Mouse (Mus musculus) CH12F3 (cell line): ENCODE results near the gene Magi1.
"Not testable (repeated sequence)": the region's sequence is repeated elsewhere in the genome, so short reads cannot be mapped to it uniquely, and the experiment has no call there.

ENCODE experiments used
- in situ Hi-C: fragments of 300-500 bp; cut with MboI; formaldehyde crosslinking; loops from 2 replicates; pipeline ENCODE4 v1.14.3; 2020; ENCODE audit warnings: low sequenced_read_pairs

Magi1 gene

GRCm38 (mm10) chr6:93715181-93716180 lies 568.2 kb downstream of the Magi1 start:
- in situ Hi-C loops, result no loop called here

GRCm38 (mm10) chr6:93704350-93704749 lies 579.4 kb downstream of the Magi1 start:
- in situ Hi-C loops, result no loop called here

GRCm38 (mm10) chr6:93699436-93699835 lies 584.3 kb downstream of the Magi1 start:
- in situ Hi-C loops, result no loop called here

- in situ Hi-C loops, result no loop called here
Observed at GRCm38 (mm10) chr6:93697956-93698355, 585.8 kb downstream of the Magi1 start.

GRCm38 (mm10) chr6:93678766-93679165 lies 605.0 kb downstream of the Magi1 start:
- in situ Hi-C loops, result no loop called here

GRCm38 (mm10) chr6:93666731-93667130 lies 617.0 kb downstream of the Magi1 start:
- in situ Hi-C loops, result no loop called here

GRCm38 (mm10) chr6:93665056-93665805 lies 618.5 kb downstream of the Magi1 start:
- in situ Hi-C loops, result no loop called here

GRCm38 (mm10) chr6:93661139-93661538 lies 622.6 kb downstream of the Magi1 start:
- in situ Hi-C loops, result no loop called here

- in situ Hi-C loops, result no loop called here
Observed at GRCm38 (mm10) chr6:93659534-93659933, 624.2 kb downstream of the Magi1 start.

- in situ Hi-C loops, result no loop called here
Observed at GRCm38 (mm10) chr6:93657187-93657974, 626.3 kb downstream of the Magi1 start.

GRCm38 (mm10) chr6:93648581-93649230 lies 635.0 kb downstream of the Magi1 start:
- in situ Hi-C loops, result no loop called here

- in situ Hi-C loops, result not testable (repeated sequence)
Observed at GRCm38 (mm10) chr6:93629735-93630291, 653.9 kb downstream of the Magi1 start.

- in situ Hi-C loops, result no loop called here
Observed at GRCm38 (mm10) chr6:93627200-93627599, 656.5 kb downstream of the Magi1 start.
